Mouse (Mus musculus): ENCODE results near the gene Ces3a.

DNA sequence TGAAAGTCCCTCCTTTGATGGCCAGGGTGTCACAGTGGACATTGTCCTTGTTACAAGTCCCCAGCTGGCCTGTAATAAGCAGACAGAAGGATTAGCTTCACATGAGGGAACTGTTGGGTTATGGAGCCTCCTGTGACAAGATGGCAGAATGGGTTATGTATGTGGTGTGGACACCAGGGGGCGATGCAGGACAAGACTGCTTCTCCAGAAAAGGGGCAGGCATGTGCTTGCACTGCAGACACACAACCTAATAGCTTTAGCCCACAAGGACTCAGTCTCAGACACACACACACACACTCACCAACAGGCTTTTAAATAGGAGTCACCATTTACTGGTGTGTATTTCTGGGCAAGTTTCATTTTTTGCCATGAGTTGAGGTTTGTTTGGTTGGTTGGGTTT lies 18.4 kb downstream of the Ces3a start:
- peak; percentile 25 for TF ChIP-seq CTCF (IDR thresholded peaks at IDR 0.05; ENCODE audit: control insufficient read depth, insufficient read depth, insufficient read length)
- no peak for TF ChIP-seq USF1 (IDR thresholded peaks at IDR 0.05; ENCODE audit: low read depth)
- TF ChIP-seq FOSL1 (IDR thresholded peaks at IDR 0.05; ENCODE audit: insufficient read depth, low read length, poor library complexity, severe bottlenecking): no peak
- TF ChIP-seq MAX (IDR thresholded peaks at IDR 0.05): peak; percentile 36
- no peak for TF ChIP-seq MYOD1 (IDR thresholded peaks at IDR 0.05; ENCODE audit: control insufficient read depth, insufficient read length, low read depth)

All from C2C12 (cell line).